Mouse (Mus musculus): Measurements from ENCODE around the gene Dyrk1a. TPM values are rescaled to one million over a fixed set of nuclear protein-coding genes. Genes with fewer than 3 reads are reported as not detected.
A peak's percentile ranks its signal among the peaks of the same experiment; 100 is the strongest.

Gene Dyrk1a
- polyA plus RNA-seq, 1 experiment from 2014 or later = 11.5 TPM

- 85% methylated on average over 8 of the region's 8 CpGs for WGBS
- H3K36me3 ChIP-seq (ENCODE audit: control insufficient read depth, insufficient read depth, low read length) = no peaks in the 10 kb centered on the region
These were observed 21.2 kb downstream of the Dyrk1a start for GRCm38 (mm10) chr16:94590977-94591376.

GRCm38 (mm10) chr16:94591536-94591935 lies 21.7 kb downstream of the Dyrk1a start:
- Histone ChIP-seq H3K4me2 (ENCODE audit: low read length) (no peak overlapping the region), H3K27ac (ENCODE audit: low read depth) (no peak overlapping the region), H3K36me3 (ENCODE audit: control insufficient read depth, insufficient read depth, low read length) (no peaks in the 10 kb centered on the region), H3K27me3 (replicated peaks; ENCODE audit: control insufficient read depth, insufficient read depth, low read length) (no peaks in the 10 kb centered on the region), H3K4me1 (replicated peaks; ENCODE audit: control insufficient read depth, insufficient read depth, low read length) (peaks cover 23% of the 10 kb centered on the region), H3K4me3 (ENCODE audit: low read depth, low read length) (no peak overlapping the region), H3K9ac (ENCODE audit: low read length) (no peak overlapping the region), H3K9me3 (ENCODE audit: control insufficient read depth, low read length) (no peaks in the 10 kb centered on the region)
- ATAC-seq (replicated peaks; ENCODE audit: low FRiP score, low TSS enrichment, low read depth) = no peak
- WGBS = 78% methylated on average over 3 of the region's 3 CpGs
- DNase-seq (ENCODE audit: low spot score) = no peak

More at GRCm38 (mm10) chr16:94590977-94591376, 21.2 kb downstream of the Dyrk1a start:
- H3K9ac ChIP-seq (ENCODE audit: low read length) = no peak overlapping the region
- no peak overlapping the region for H3K4me3 ChIP-seq (ENCODE audit: low read depth, low read length)
- peaks cover 26% of the 10 kb centered on the region for H3K4me1 ChIP-seq (replicated peaks; ENCODE audit: control insufficient read depth, insufficient read depth, low read length)
- H3K27ac ChIP-seq (ENCODE audit: low read depth) = no peak overlapping the region
- H3K4me2 ChIP-seq (ENCODE audit: low read length) = no peak overlapping the region
- DNase-seq (ENCODE audit: low spot score) = no peak
- H3K27me3 ChIP-seq (replicated peaks; ENCODE audit: control insufficient read depth, insufficient read depth, low read length) = no peaks in the 10 kb centered on the region
- no peaks in the 10 kb centered on the region for H3K9me3 ChIP-seq (ENCODE audit: control insufficient read depth, low read length)
- ATAC-seq (replicated peaks; ENCODE audit: low FRiP score, low TSS enrichment, low read depth) = no peak

- WGBS = 73% methylated on average over 2 of the region's 2 CpGs
- no peak overlapping the region for H3K27ac ChIP-seq (ENCODE audit: low read depth)
- H3K9me3 ChIP-seq (ENCODE audit: control insufficient read depth, low read length) = no peaks in the 10 kb centered on the region
- H3K9ac ChIP-seq (ENCODE audit: low read length) = no peak overlapping the region
- H3K27me3 ChIP-seq (replicated peaks; ENCODE audit: control insufficient read depth, insufficient read depth, low read length) = no peaks in the 10 kb centered on the region
- no peak for ATAC-seq (replicated peaks; ENCODE audit: low FRiP score, low TSS enrichment, low read depth)
- DNase-seq (ENCODE audit: low spot score) = no peak
- H3K4me2 ChIP-seq (ENCODE audit: low read length) = no peak overlapping the region
- H3K36me3 ChIP-seq (ENCODE audit: control insufficient read depth, insufficient read depth, low read length) = no peaks in the 10 kb centered on the region
- H3K4me3 ChIP-seq (ENCODE audit: low read depth, low read length) = no peak overlapping the region
- peaks cover 27% of the 10 kb centered on the region for H3K4me1 ChIP-seq (replicated peaks; ENCODE audit: control insufficient read depth, insufficient read depth, low read length)
These were observed 26.8 kb downstream of the Dyrk1a start for GRCm38 (mm10) chr16:94596633-94597032.

GRCm38 (mm10) chr16:94597640-94598039 lies 27.8 kb downstream of the Dyrk1a start:
- Histone ChIP-seq H3K36me3 (ENCODE audit: control insufficient read depth, insufficient read depth, low read length) (no peaks in the 10 kb centered on the region), H3K9ac (ENCODE audit: low read length) (no peak overlapping the region), H3K4me1 (replicated peaks; ENCODE audit: control insufficient read depth, insufficient read depth, low read length) (peaks cover 37% of the 10 kb centered on the region), H3K27ac (ENCODE audit: low read depth) (no peak overlapping the region), H3K9me3 (ENCODE audit: control insufficient read depth, low read length) (no peaks in the 10 kb centered on the region), H3K4me2 (ENCODE audit: low read length) (no peak overlapping the region), H3K27me3 (replicated peaks; ENCODE audit: control insufficient read depth, insufficient read depth, low read length) (no peaks in the 10 kb centered on the region), H3K4me3 (ENCODE audit: low read depth, low read length) (no peak overlapping the region)
- DNase-seq (ENCODE audit: low spot score) (no peak), ATAC-seq (replicated peaks; ENCODE audit: low FRiP score, low TSS enrichment, low read depth) (no peak)
- WGBS = 7% methylated on average over 1 of the region's 1 CpGs

GRCm38 (mm10) chr16:94599977-94600724 lies 30.3 kb downstream of the Dyrk1a start:
- H3K27me3 ChIP-seq (replicated peaks; ENCODE audit: control insufficient read depth, insufficient read depth, low read length) = no peaks in the 10 kb centered on the region
- DNase-seq (ENCODE audit: low spot score) = no peak
- no peak overlapping the region for H3K4me2 ChIP-seq (ENCODE audit: low read length)
- ATAC-seq (replicated peaks; ENCODE audit: low FRiP score, low TSS enrichment, low read depth) = no peak
- H3K36me3 ChIP-seq (ENCODE audit: control insufficient read depth, insufficient read depth, low read length) = no peaks in the 10 kb centered on the region
- peaks cover 44% of the 10 kb centered on the region for H3K4me1 ChIP-seq (replicated peaks; ENCODE audit: control insufficient read depth, insufficient read depth, low read length)
- H3K9me3 ChIP-seq (ENCODE audit: control insufficient read depth, low read length) = no peaks in the 10 kb centered on the region
- H3K4me3 ChIP-seq (ENCODE audit: low read depth, low read length) = no peak overlapping the region
- H3K9ac ChIP-seq (ENCODE audit: low read length) = no peak overlapping the region
- 36% methylated on average over 6 of the region's 6 CpGs for WGBS
- no peak overlapping the region for H3K27ac ChIP-seq (ENCODE audit: low read depth)

GRCm38 (mm10) chr16:94601089-94601488 lies 31.3 kb downstream of the Dyrk1a start:
- Histone ChIP-seq H3K4me1 (replicated peaks; ENCODE audit: control insufficient read depth, insufficient read depth, low read length) (peaks cover 44% of the 10 kb centered on the region), H3K4me3 (ENCODE audit: low read depth, low read length) (no peak overlapping the region), H3K9ac (ENCODE audit: low read length) (no peak overlapping the region), H3K27me3 (replicated peaks; ENCODE audit: control insufficient read depth, insufficient read depth, low read length) (no peaks in the 10 kb centered on the region), H3K4me2 (ENCODE audit: low read length) (0 out of 2 replicates have a peak overlapping the region, but pooled peaks have one; percentile 11), H3K27ac (ENCODE audit: low read depth) (peak overlapping the region; percentile 54; the same call in 1 of the 2 replicates), H3K36me3 (ENCODE audit: control insufficient read depth, insufficient read depth, low read length) (no peaks in the 10 kb centered on the region), H3K9me3 (ENCODE audit: control insufficient read depth, low read length) (no peaks in the 10 kb centered on the region)
- ATAC-seq (replicated peaks; ENCODE audit: low FRiP score, low TSS enrichment, low read depth) (0 out of 2 replicates have a peak, but pooled peaks have one; percentile 30), DNase-seq (ENCODE audit: low spot score) (no peak)
- WGBS = 75% methylated on average over 5 of the region's 5 CpGs

GRCm38 (mm10) chr16:94601540-94601953 lies 31.7 kb downstream of the Dyrk1a start:
- Histone ChIP-seq H3K36me3 (ENCODE audit: control insufficient read depth, insufficient read depth, low read length) (no peaks in the 10 kb centered on the region), H3K4me2 (ENCODE audit: low read length) (0 out of 2 replicates have a peak overlapping the region, but pooled peaks have one; percentile 11), H3K4me3 (ENCODE audit: low read depth, low read length) (no peak overlapping the region), H3K9me3 (ENCODE audit: control insufficient read depth, low read length) (no peaks in the 10 kb centered on the region), H3K27ac (ENCODE audit: low read depth) (peak overlapping the region; percentile 54), H3K4me1 (replicated peaks; ENCODE audit: control insufficient read depth, insufficient read depth, low read length) (peaks cover 46% of the 10 kb centered on the region), H3K9ac (ENCODE audit: low read length) (no peak overlapping the region), H3K27me3 (replicated peaks; ENCODE audit: control insufficient read depth, insufficient read depth, low read length) (no peaks in the 10 kb centered on the region)
- ATAC-seq (replicated peaks; ENCODE audit: low FRiP score, low TSS enrichment, low read depth) (peak; percentile 74; the same call in 1 of the 2 replicates), DNase-seq (ENCODE audit: low spot score) (peak; percentile 71)
- whole genome bisulfite sequencing = 8% methylated on average over 6 of the region's 6 CpGs

GRCm38 (mm10) chr16:94602188-94602587 lies 32.4 kb downstream of the Dyrk1a start:
- Histone ChIP-seq H3K27ac (ENCODE audit: low read depth) (peak overlapping the region; percentile 54; the same call in 1 of the 2 replicates), H3K4me1 (replicated peaks; ENCODE audit: control insufficient read depth, insufficient read depth, low read length) (peaks cover 46% of the 10 kb centered on the region), H3K4me3 (ENCODE audit: low read depth, low read length) (no peak overlapping the region), H3K4me2 (ENCODE audit: low read length) (no peak overlapping the region), H3K9ac (ENCODE audit: low read length) (no peak overlapping the region), H3K27me3 (replicated peaks; ENCODE audit: control insufficient read depth, insufficient read depth, low read length) (no peaks in the 10 kb centered on the region), H3K9me3 (ENCODE audit: control insufficient read depth, low read length) (no peaks in the 10 kb centered on the region), H3K36me3 (ENCODE audit: control insufficient read depth, insufficient read depth, low read length) (no peaks in the 10 kb centered on the region)
- 76% methylated on average over 1 of the region's 1 CpGs for WGBS
- ATAC-seq (replicated peaks; ENCODE audit: low FRiP score, low TSS enrichment, low read depth) = no peak
- DNase-seq (ENCODE audit: low spot score) = no peak

- no peak overlapping the region for H3K4me2 ChIP-seq (ENCODE audit: low read length)
- no peaks in the 10 kb centered on the region for H3K36me3 ChIP-seq (ENCODE audit: control insufficient read depth, insufficient read depth, low read length)
- H3K4me3 ChIP-seq (ENCODE audit: low read depth, low read length) = no peak overlapping the region
- H3K9me3 ChIP-seq (ENCODE audit: control insufficient read depth, low read length) = no peaks in the 10 kb centered on the region
- H3K27me3 ChIP-seq (replicated peaks; ENCODE audit: control insufficient read depth, insufficient read depth, low read length) = no peaks in the 10 kb centered on the region
- 46% methylated on average over 4 of the region's 4 CpGs for WGBS
- no peak overlapping the region for H3K9ac ChIP-seq (ENCODE audit: low read length)
- no peak for DNase-seq (ENCODE audit: low spot score)
- H3K27ac ChIP-seq (ENCODE audit: low read depth) = no peak overlapping the region
- ATAC-seq (replicated peaks; ENCODE audit: low FRiP score, low TSS enrichment, low read depth) = no peak
- H3K4me1 ChIP-seq (replicated peaks; ENCODE audit: control insufficient read depth, insufficient read depth, low read length) = peaks cover 51% of the 10 kb centered on the region
These were observed 32.9 kb downstream of the Dyrk1a start for GRCm38 (mm10) chr16:94602730-94603129.
